In genomic region chr8:12030363-12031116, GRCm38 (mm10) we compare ENCODE assay signal across 9 mouse cellular contexts.
DNase-seq lines count a peak whose midpoint lies in the region; ATAC-seq lines count a peak whose summit lies in the region.
"Had no signal": no experiment of that assay in that cellular context is flagged by ENCODE, and none has a peak within 500 bp of the region (broad histone marks: within the 10 kb centered on the region; RNA-seq: fewer than 3 reads in every experiment).

No protein-coding gene starts in this region.

- peaks cover 26% of the 10 kb centered on the region for H3K4me1 ChIP-seq in hindbrain, embryonic 15.5 days (replicated peaks)
- H3K4me1 ChIP-seq in neural tube, embryonic 13.5 days (replicated peaks), result peaks cover 27% of the 10 kb centered on the region

- peaks cover 41% of the 10 kb centered on the region for H3K27me3 ChIP-seq in hindbrain, embryonic 15.5 days
- peaks cover 78% of the 10 kb centered on the region for H3K27me3 ChIP-seq in neural tube, embryonic 13.5 days

- peak; percentile 44 to 52 for DNase-seq in layer of hippocampus, postnatal 10 days (ENCODE audit: low spot score in 2 of 2)
- no peak for DNase-seq in layer of hippocampus, adult 9-11 months
- peak; percentile 56 to 59 for DNase-seq in cerebellum, postnatal 14 days
- DNase-seq in thymus, postnatal 25 days, result no peak
- no peak for DNase-seq in adrenal gland, postnatal 14 days
- no peak for DNase-seq in heart, adult 18-20 months

- ATAC-seq in hindbrain, embryonic 15.5 days (ENCODE audit: low FRiP score, low read depth), result peak; percentile 82
- peak; percentile 96 for ATAC-seq in neural tube, embryonic 13.5 days (ENCODE audit: low read depth)
- ATAC-seq: CD4-positive, CD25-positive, alpha-beta regulatory T cell, adult 4 months had no signal

- H3K36me3 ChIP-seq in hindbrain, embryonic 15.5 days, result no peaks in the 10 kb centered on the region
- no peaks in the 10 kb centered on the region for H3K36me3 ChIP-seq in neural tube, embryonic 13.5 days

- peak overlapping the region; percentile 23 for H3K27ac ChIP-seq in hindbrain, embryonic 15.5 days (replicated peaks)
- no peak overlapping the region for H3K27ac ChIP-seq in neural tube, embryonic 13.5 days (replicated peaks)

- H3K4me3 ChIP-seq in hindbrain, embryonic 15.5 days, result no peak overlapping the region
- H3K4me3 ChIP-seq in neural tube, embryonic 13.5 days, result no peak overlapping the region

- 0 out of 2 replicates have a peak overlapping the region, but pooled peaks have one; percentile 8 for H3K9ac ChIP-seq in hindbrain, embryonic 15.5 days
- H3K9ac ChIP-seq in neural tube, embryonic 13.5 days, result no peak overlapping the region

- peak overlapping the region; percentile 42 for H3K4me2 ChIP-seq in hindbrain, embryonic 15.5 days
- peak overlapping the region; percentile 3; the same call in 1 of the 2 replicates for H3K4me2 ChIP-seq in neural tube, embryonic 13.5 days

- WGBS in hindbrain, embryonic 15.5 days, result 27% methylated on average over 22 of the region's 22 CpGs
- 28% methylated on average over 22 of the region's 22 CpGs for WGBS in neural tube, embryonic 13.5 days

- H3K9me3 ChIP-seq in hindbrain, embryonic 15.5 days, result no peaks in the 10 kb centered on the region
- H3K9me3 ChIP-seq in neural tube, embryonic 13.5 days, result no peaks in the 10 kb centered on the region

Comparison
In these comparisons a context has a peak if more than half of its experiments do, and no peak if none do; other contexts are left out.
1. DNase-seq: peak in layer of hippocampus, postnatal 10 days (2 of 2) and cerebellum, postnatal 14 days (2 of 2); none in layer of hippocampus, adult 9-11 months (single experiment), thymus, postnatal 25 days (single experiment), adrenal gland, postnatal 14 days (single experiment) and heart, adult 18-20 months (0 of 2).